Mouse (Mus musculus) splenic B cell, adult 2 months (primary cell): ENCODE results near the gene Mybpc1.

ENCODE experiments used
- DNase-seq: peaks from one replicate; pipeline ENCODE4 v3.0.0-alpha.2; 2011; ENCODE audit warnings: low read depth, low spot score
- H3K27me3 ChIP-seq: 2 replicates; pipeline ENCODE4 v1.6.1; 2012; ENCODE audit warnings: mild to moderate bottlenecking, low read length, moderate library complexity, mixed read lengths; ENCODE audit not compliant: control insufficient read depth, poor library complexity, insufficient read depth, severe bottlenecking
- H3K36me3 ChIP-seq: 2 replicates; pipeline ENCODE4 v1.6.1; 2012; ENCODE audit warnings: mild to moderate bottlenecking, low read length, moderate library complexity, mixed read lengths; ENCODE audit not compliant: control insufficient read depth, poor library complexity, insufficient read depth, severe bottlenecking

Mybpc1 gene

DNA sequence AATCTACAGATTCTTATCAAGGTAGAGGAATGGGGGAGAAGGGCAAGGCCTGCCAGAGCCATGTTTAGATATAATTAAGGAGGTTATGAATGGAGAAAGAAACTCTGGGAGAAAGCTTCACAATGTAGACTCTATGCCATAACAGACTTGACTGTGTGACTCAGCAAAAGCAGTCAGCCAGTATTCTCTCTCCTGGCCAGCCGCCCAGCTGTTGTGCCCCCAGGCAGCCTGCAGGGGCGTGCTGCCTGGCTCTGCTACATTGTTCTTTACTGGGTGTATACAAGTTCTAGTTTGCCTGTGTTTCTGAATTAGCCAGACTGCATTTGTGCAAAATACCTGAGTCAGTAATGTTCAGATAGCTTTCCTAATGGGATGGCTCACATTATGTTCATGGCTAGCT is 90.5 kb downstream of the Mybpc1 start:
- DNase-seq, result peak; percentile 5
- Histone ChIP-seq H3K36me3 (no peaks in the 10 kb centered on the region), H3K27me3 (no peaks in the 10 kb centered on the region)

DNA sequence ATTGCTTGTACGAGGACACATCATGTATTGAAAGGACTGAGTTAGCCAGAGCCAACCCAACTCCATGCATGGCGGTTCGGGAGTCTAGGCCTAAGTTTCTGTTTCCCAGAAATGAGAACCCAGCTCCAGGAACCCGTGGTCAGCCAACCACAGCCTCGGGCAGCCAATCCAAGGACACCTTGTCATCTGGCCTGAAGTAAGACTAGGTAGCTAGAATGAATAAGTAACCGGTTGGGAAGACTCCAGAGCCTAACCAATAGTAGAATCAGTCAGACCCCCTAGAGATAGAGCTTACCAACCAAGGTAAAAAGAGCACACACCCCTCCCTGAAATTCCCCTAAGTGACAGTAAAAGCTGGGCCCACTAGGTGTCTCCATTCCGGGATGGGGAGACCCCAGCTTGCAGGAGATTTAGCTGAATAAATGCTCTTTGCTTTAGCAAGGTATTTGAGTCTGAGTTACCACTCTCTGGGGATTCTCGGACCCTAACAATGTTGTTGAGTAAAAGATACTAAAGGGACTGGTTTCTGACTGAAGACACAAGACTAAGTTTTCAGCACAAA is 91.3 kb downstream of the Mybpc1 start:
- no peaks in the 10 kb centered on the region for H3K27me3 ChIP-seq
- DNase-seq, result no peak
- H3K36me3 ChIP-seq, result no peaks in the 10 kb centered on the region

DNA sequence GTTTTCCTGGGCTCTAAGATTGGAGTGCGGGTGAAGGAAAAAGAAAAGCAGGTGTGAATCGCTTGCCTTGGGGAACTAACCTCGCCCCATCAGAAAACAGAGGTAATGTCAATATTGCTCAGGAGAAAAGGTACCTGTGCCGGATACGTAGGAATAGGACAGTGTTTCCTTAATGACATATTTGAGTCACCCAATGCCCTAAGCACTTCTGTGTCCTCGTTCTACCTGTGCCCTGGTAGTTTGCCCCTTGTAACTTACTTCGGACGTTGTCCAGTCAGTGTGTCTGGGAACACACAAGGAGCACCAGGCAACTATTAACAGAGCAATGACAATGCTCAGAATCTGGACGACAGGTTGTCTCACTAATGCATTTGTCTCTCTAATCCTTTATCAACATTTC is 93.6 kb downstream of the Mybpc1 start:
- no peak for DNase-seq
- H3K36me3 ChIP-seq, result no peaks in the 10 kb centered on the region

GRCm38 (mm10) chr10:88510503-88511271 is 94.3 kb downstream of the Mybpc1 start:
- Histone ChIP-seq H3K36me3 (no peaks in the 10 kb centered on the region), H3K27me3 (no peaks in the 10 kb centered on the region)
- no peak for DNase-seq

More for the DNA sequence above, 93.6 kb downstream of the Mybpc1 start:
- H3K27me3 ChIP-seq, result no peaks in the 10 kb centered on the region

DNA sequence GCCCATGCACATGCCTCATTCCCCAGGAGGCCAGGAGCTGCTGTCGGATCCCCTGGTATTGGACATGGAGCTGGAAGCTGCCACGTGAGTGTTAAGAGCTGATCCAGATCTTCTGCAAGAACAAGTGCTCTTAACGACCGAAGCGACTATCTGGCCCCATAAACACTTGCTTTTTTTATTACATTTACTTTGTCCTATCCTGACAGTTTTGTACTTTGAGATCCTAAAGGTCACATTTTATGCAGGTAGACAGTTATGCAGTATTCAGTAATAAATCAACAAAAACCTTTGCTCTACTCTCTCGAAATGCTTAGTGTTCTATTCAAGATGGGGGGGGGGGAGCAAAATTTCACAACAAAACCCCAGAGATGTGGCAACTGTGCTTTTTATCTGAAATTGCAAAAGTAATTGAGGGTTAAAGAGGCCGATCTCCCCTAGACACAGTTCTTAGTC is 97.2 kb downstream of the Mybpc1 start:
- DNase-seq, result no peak
- no peaks in the 10 kb centered on the region for H3K27me3 ChIP-seq
- no peaks in the 10 kb centered on the region for H3K36me3 ChIP-seq

- H3K36me3 ChIP-seq, result no peaks in the 10 kb centered on the region
- H3K27me3 ChIP-seq, result no peaks in the 10 kb centered on the region
- DNase-seq, result no peak
These were observed 99.7 kb downstream of the Mybpc1 start for GRCm38 (mm10) chr10:88505256-88505655.

DNA sequence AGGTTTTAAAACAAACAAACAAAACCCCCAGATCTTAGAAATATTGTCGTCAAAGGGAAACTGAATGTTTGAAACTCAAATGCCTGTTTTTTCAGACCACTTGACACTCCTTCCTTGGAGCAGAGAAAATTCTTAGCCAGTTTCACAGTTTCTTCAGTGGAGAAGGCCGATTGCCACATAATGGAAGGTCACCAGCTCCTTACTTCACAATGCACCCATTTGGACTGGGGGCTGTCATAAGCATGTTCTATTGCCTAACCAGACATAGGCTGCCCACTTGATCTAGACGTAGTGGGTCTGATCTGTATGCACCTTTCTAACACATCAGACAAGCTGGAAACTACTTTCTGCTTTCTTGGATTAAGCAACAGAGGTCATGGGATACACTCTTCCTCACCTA is 100.5 kb downstream of the Mybpc1 start:
- Histone ChIP-seq H3K27me3 (no peaks in the 10 kb centered on the region), H3K36me3 (no peaks in the 10 kb centered on the region)
- DNase-seq, result peak; percentile 4

- DNase-seq, result peak; percentile 88
- no peaks in the 10 kb centered on the region for H3K36me3 ChIP-seq
- no peaks in the 10 kb centered on the region for H3K27me3 ChIP-seq
These were observed 101.3 kb downstream of the Mybpc1 start, which contains the start of gene Chpt1 for GRCm38 (mm10) chr10:88503421-88504314. Gene Chpt1, minus strand, starts transcription at chr10:88504073.

DNA sequence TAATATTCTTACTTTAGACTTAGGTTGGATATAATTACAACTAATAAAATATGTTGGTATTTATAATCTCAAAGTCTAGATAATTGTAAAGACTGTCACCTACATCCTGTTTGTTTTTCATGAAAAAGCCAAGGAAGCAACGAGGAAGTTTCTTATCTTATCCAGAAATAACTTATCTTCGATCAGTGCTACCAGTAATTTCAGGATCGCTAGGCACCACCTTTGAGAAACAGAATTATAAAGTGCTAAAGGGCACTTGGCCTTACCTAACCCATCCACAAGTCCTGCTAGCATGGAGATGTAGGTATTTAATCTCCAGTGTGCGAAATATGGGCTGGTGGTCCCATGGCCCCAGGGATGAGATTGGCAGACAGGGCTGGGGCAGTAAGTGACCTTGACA is 102.0 kb downstream of the Mybpc1 start:
- Histone ChIP-seq H3K27me3 (no peaks in the 10 kb centered on the region), H3K36me3 (no peaks in the 10 kb centered on the region)
- DNase-seq, result no peak

DNA sequence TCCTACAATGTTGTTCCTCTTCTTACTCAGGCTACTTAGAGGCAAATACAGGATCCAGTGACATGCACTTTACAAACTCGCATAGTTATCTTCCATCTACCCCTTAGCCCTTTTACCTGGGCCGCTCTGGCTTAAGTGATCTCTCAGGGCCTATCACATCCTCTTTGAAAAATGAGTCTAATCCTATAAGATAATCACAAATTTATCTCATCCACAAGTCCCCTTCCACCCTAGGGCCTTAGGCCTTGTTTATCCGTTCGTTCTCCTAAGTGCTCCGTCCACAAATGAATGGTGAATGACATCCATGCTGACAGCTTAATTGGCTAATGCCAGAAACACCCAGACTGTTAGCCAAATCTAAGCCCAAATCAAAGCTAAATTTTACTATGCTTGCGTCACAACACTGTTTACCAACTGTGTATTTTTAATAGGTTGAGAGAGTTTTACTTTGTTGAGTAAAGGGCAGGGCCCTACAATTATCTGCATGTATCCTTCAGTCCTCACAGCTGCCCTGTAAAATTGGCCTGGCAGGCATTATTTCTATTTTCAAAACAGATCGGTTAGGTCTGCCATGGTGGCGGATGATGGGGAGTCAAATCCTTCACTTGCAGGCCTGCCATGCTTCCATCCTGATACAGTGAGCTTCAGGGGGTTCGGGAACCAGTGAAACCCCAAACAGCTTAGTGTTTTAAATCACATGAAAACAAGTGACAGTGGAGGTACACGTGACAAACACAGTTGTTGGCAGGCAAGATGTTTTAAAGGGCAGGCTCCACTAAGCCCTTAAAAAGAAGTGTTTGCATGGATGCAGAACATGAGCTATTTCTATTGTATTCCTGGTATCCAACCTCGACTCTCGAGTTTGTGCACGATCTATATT is 102.8 kb downstream of the Mybpc1 start:
- no peak for DNase-seq
- no peaks in the 10 kb centered on the region for H3K36me3 ChIP-seq
- H3K27me3 ChIP-seq, result no peaks in the 10 kb centered on the region

DNA sequence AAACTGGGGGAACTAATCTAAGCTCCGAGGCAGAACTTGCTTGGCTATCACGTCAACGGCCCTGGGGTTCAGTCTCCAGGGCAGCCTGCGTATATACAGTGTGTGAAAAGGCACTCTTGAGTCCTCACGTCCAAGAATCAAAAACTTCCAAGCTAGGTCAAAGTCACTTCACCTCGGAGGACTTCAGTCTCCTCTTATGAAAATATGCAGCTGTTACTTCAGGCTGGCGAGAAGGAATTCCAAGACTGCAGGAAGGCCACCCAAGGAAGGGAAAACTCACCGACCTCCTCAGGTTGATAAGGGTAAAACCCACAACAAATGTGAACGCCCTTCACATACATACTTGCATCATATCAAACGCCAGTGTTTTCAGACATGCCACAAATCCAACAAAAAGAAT is 103.6 kb downstream of the Mybpc1 start:
- Histone ChIP-seq H3K36me3 (no peaks in the 10 kb centered on the region), H3K27me3 (no peaks in the 10 kb centered on the region)
- no peak for DNase-seq

GRCm38 (mm10) chr10:88499993-88500392 is 105.0 kb downstream of the Mybpc1 start:
- no peak for DNase-seq
- H3K27me3 ChIP-seq, result no peaks in the 10 kb centered on the region

DNA sequence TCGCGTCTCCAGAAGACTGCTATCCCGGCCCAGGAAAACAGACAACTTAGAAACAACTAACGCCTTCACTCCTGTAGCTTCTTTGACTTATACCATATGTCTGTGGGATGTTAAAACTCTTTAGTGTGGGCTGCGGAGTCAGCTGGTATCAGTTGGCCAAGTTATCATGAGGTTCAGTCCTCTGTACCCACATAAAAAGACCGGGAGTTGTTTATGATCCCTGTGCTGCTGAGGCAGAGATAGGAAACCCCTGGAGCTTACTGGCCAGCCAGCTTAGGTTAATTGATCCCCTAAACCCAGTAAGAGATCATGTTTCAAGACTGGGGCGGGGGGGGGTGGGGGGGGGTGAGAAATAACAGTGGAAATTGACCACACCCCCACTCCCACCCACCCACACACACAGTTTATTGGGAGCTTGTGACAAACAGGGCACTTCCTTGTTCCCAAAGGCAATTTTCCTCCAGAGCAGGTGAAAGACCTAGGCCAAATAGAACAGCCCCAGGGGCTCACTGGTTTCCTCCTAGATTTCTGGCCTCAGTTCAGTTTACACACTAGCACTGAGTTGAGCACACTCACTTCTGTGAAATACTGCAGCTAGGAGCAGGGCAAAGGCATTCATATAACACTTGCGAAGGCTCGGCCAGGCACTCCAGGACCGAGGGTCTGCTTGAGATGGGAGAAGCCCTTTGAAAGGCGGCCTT is 107.9 kb downstream of the Mybpc1 start:
- no peak for DNase-seq
- H3K27me3 ChIP-seq, result no peaks in the 10 kb centered on the region
- no peaks in the 10 kb centered on the region; the same call in 1 of the 2 replicates for H3K36me3 ChIP-seq

More at GRCm38 (mm10) chr10:88499993-88500392, 105.0 kb downstream of the Mybpc1 start:
- no peaks in the 10 kb centered on the region for H3K36me3 ChIP-seq
